Mouse (Mus musculus) E14TG2a.4 (cell line): ENCODE measurements around the gene Bfar.
"Not testable (repeated sequence)": the region's sequence is repeated elsewhere in the genome, so short reads cannot be mapped to it uniquely, and the experiment has no call there.

Source experiments
- H3K27me3 ChIP-seq: 2 replicates; pipeline ENCODE4 v1.6.1; 2014; ENCODE audit warnings: low read length, control low read depth; ENCODE audit not compliant: insufficient read depth
- H3K36me3 ChIP-seq: 2 replicates; pipeline ENCODE4 v1.6.1; 2014; ENCODE audit warnings: low read length, control low read depth; ENCODE audit not compliant: insufficient read depth
- H3K4me1 ChIP-seq: replicated peaks from 2 replicates; pipeline ENCODE4 v1.6.1; 2014; ENCODE audit warnings: low read depth, low read length, control low read depth
- H3K4me3 ChIP-seq: replicated peaks from 2 replicates; pipeline ENCODE4 v1.5.1; 2014; ENCODE audit warnings: mild to moderate bottlenecking, low read length
- H3K9me3 ChIP-seq: 2 replicates; pipeline ENCODE4 v1.6.1; 2014; ENCODE audit warnings: low read length, control low read depth
- CTCF ChIP-seq: conservative IDR thresholded peaks from 2 replicates; pipeline ENCODE4 v1.5.1; 2014; ENCODE audit warnings: low read length
- NANOG ChIP-seq: IDR thresholded peaks from 2 replicates; pipeline ENCODE4 v1.6.1; 2014; ENCODE audit warnings: borderline replicate concordance, low read length, mixed read lengths
- POU5F1 ChIP-seq: IDR thresholded peaks from 2 replicates; pipeline ENCODE4 v1.6.1; 2014; ENCODE audit warnings: low read length, borderline replicate concordance

The Bfar gene

DNA sequence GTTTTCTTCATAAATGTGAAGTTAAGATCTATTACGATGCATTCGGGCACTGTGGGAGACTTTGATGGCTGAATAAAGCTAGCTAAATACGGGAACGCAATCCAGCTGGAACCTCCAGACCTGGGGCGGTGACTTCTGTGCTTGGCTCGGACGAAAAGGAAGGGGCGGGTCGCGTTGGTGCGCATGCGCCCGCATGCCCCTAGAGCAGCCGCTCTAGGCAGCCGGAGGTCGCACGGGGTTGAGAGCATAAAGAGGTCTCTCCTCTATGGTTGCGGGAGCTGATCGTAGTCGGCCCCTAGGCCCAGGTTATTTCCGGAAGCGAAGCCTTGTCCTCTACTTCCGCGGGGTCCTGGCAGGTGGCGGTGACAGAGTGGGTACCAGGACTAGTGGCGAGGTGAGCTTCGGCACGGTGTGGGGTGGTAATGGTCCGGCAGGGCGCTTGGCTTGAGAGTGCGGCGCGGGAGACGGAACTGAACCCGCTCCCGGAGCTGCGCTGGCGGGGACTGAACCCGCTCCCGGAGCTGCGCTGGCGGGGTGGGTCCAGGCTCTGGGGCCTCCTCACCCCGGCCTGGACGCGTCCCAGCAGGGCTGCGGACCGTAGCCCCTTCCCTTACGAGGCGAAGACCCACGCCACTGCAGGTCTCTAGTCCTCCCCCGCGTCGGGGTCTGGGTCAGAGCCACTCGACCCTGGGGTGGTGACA is at the start of gene Bfar, which contains the start of gene 3110001I22Rik:
TSS of gene Bfar (plus strand) at position 174 of the 701 bp plus-strand sequence.
TSS of gene 3110001I22Rik (plus strand) at position 245 of the 701 bp plus-strand sequence.
- Histone ChIP-seq H3K4me1 (peaks cover 37% of the 10 kb centered on the region), H3K36me3 (peaks cover 33% of the 10 kb centered on the region), H3K4me3 (peak within 1 kb of the TSS; percentile 99), H3K9me3 (no peaks in the 10 kb centered on the region), H3K27me3 (no peaks in the 10 kb centered on the region)
- TF ChIP-seq POU5F1: no peak

DNA sequence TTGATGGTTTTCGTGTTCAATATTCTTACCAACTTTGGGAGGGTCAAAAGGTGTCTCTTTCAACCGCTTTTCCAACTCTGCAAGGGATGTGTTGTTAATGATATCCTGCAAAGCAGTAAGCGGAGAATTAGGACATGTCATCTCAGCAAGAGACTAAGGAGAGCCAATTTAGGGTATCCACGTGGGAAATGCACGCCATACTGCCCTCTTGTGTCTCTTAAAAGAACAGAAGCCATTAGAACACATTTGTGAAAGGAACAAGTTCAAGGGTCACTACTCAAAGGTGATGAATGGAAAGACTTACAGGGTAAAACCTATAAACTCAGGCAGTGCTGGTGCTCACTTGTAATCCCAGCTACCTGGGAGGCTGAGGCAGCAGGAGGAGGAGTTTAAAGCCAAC is 43.3 kb upstream of the Bfar start:
- Histone ChIP-seq H3K4me1 (no peaks in the 10 kb centered on the region), H3K36me3 (peaks cover 97% of the 10 kb centered on the region), H3K9me3 (peaks cover 12% of the 10 kb centered on the region), H3K27me3 (no peaks in the 10 kb centered on the region), H3K4me3 (no peak overlapping the region)
- TF ChIP-seq POU5F1: no peak
- TF ChIP-seq CTCF: peak; percentile 44
- no peak for TF ChIP-seq NANOG

DNA sequence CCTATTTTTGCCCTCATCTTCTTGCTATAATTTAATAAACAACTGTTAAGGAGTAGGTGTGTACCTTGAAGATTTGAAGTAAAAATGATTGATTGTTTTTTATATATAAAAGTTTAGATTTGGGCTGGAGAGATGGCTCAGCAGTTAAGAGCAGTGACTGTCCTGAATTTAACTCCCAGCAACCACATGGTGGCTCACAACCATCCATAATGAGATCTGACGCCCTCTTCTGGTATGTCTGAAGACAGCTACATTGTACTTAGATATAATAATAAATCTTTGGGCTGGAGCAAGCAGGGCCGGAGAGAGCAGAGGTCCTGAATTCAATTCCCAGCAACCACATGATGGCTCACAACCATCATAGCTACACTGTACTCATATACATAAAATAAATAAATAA is 33.5 kb upstream of the Bfar start:
- not testable (repeated sequence) for H3K4me1 ChIP-seq, H3K4me3 ChIP-seq, H3K27me3 ChIP-seq
- TF ChIP-seq CTCF: peak; percentile 32
- Histone ChIP-seq H3K9me3 (peaks cover 22% of the 10 kb centered on the region), H3K36me3 (peaks cover 80% of the 10 kb centered on the region)

DNA sequence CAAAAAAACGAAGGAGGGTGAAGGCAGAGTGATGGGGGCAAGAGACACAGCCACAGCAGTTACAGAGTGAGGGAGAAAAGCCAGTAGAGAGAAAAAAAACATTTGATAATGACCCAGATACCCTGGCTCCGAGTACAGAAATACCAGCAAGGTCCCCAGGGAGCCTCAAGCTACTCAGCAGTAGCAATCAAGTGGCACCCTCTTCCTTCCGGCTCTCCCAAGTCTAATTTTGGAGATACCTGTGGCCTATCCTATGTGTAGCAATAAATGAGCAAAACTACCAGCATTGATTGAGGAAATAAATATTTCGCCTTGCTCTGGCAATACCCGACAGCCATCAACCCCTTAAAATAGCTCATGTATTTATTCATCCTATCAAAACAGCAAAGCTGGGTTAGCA is 32.1 kb upstream of the Bfar start:
- Histone ChIP-seq H3K36me3 (peaks cover 80% of the 10 kb centered on the region), H3K9me3 (peaks cover 16% of the 10 kb centered on the region), H3K4me3 (no peak overlapping the region), H3K27me3 (no peaks in the 10 kb centered on the region), H3K4me1 (peaks cover 3% of the 10 kb centered on the region; the same call in 1 of the 2 replicates)
- TF ChIP-seq CTCF (no peak), NANOG (no peak), POU5F1 (no peak)

DNA sequence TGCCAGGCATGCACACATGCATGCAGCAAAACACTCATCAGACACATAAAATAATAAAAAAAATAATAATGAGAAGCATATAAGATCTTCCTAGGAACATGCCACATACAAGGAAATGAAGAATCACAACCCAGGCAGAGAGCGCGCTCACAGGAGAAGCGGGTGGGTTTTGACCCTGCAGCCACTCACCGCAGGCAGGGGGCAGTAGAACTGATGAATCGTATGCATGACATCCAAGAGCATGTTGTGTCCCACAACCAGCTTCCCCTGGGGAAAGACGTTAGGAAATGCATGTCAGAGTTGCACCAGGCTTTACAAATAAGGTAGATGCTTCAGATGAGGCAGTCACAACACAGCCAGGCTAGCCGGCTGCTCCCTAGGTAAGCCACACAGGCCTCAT is 31.6 kb upstream of the Bfar start:
- Histone ChIP-seq H3K27me3 (no peaks in the 10 kb centered on the region), H3K4me1 (peaks cover 3% of the 10 kb centered on the region; the same call in 1 of the 2 replicates), H3K4me3 (no peak overlapping the region), H3K9me3 (peaks cover 12% of the 10 kb centered on the region), H3K36me3 (peaks cover 77% of the 10 kb centered on the region)
- TF ChIP-seq POU5F1 (no peak), CTCF (peak; percentile 36)

DNA sequence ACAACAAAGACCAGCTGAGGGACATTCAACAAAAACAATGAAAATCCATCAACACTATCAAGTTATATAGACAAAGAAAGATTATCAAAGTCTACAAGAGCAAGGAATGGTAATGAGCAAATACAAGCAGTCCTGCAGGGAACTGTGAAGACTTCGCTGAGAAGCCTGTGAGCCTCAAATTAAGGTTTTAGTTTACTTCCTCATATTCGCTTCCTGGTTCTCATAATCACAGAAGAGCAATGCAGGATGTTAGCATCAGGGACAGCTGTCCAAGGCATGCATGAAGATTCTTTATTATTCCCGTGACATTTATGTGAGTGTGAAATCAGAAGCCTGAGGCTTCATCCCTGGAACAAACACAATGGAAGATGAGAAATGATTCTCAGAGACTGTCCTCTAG is 27.2 kb upstream of the Bfar start:
- Histone ChIP-seq H3K9me3 (no peaks in the 10 kb centered on the region), H3K36me3 (peaks cover 69% of the 10 kb centered on the region), H3K4me1 (peaks cover 3% of the 10 kb centered on the region; the same call in 1 of the 2 replicates), H3K4me3 (no peak overlapping the region), H3K27me3 (no peaks in the 10 kb centered on the region)
- TF ChIP-seq POU5F1 (no peak), NANOG (no peak), CTCF (no peak)

DNA sequence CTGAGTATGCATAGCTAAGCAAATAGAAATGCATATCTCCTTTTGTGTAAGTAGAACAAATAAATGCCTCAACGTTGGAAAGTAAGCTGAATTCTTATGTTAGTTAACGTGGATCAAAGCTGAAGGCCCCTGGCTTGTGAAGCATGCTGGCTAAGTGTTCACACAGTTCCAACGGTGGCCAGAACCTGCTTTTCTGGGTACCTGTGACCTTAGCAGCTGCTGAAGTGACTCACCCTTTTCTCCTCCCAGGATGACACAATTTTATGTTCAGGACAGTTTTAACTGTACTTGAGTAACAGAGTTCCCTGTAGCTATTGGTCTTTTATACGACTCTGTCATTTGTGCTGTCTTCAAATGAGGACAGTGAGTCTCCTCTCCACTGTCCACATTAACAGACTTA is 25.7 kb upstream of the Bfar start:
- H3K9me3 ChIP-seq: no peaks in the 10 kb centered on the region
- no peak overlapping the region for H3K4me3 ChIP-seq
- no peaks in the 10 kb centered on the region for H3K27me3 ChIP-seq
- H3K36me3 ChIP-seq: peaks cover 79% of the 10 kb centered on the region
- no peaks in the 10 kb centered on the region for H3K4me1 ChIP-seq
- TF ChIP-seq CTCF: no peak
- no peak for TF ChIP-seq NANOG
- no peak for TF ChIP-seq POU5F1

DNA sequence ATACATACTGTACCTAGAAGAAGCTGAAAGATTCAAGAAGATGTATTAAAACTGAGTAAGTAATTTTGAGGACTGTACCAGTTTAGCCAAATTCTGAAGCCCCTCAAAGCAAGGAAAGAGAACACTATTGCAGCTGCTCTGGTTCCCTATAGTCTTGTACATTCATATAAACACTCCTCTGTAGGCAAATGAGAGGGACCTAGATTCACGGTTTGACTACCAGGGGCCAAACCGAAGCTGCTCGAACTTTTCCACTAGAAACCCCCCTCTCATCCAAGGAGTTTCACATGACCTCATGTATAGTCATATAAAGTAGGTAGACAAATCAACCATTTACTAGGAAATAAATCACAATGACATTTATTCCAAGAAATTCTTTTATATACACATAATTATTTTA is 12.8 kb upstream of the Bfar start:
- Histone ChIP-seq H3K4me1 (peaks cover 6% of the 10 kb centered on the region; the same call in 1 of the 2 replicates), H3K9me3 (no peaks in the 10 kb centered on the region), H3K4me3 (no peak overlapping the region), H3K36me3 (peaks cover 94% of the 10 kb centered on the region), H3K27me3 (no peaks in the 10 kb centered on the region)
- TF ChIP-seq CTCF (no peak), NANOG (no peak), POU5F1 (no peak)

DNA sequence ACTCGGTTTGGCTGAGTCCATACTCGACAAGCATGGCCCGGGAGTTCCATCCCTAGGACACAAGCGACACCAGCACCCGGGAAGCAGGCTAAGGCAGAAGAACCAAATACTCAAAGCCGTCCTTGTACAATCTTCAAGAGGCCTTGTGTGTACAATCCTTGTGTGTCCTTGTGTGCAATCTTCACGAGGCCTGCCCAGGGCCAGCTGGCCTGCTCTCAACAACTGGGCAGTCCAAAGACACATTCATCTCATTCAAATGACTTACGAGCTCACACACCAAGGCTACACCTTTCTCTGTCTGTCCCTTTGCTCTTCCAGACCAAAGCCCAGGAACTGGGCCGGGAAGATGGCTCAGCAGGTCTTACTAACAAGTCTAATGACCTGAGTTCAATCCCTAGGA is 10.9 kb upstream of the Bfar start:
- Histone ChIP-seq H3K27me3 (no peaks in the 10 kb centered on the region), H3K36me3 (peaks cover 92% of the 10 kb centered on the region), H3K9me3 (no peaks in the 10 kb centered on the region), H3K4me1 (peaks cover 6% of the 10 kb centered on the region; the same call in 1 of the 2 replicates), H3K4me3 (no peak overlapping the region)
- no peak for TF ChIP-seq POU5F1
- no peak for TF ChIP-seq CTCF
- no peak for TF ChIP-seq NANOG
